Mouse (Mus musculus) lung, adult 18-20 months (tissue): ENCODE results near the gene Nr4a1.
A peak's percentile ranks its signal among the peaks of the same experiment; 100 is the strongest.

ENCODE experiments used
- DNase-seq, 2 experiments: peaks; one replicate each; pipeline ENCODE4 v3.0.0; 2022; ENCODE audit warnings: mixed read lengths in 2 of 2

The Nr4a1 gene

GRCm38 (mm10) chr15:101253886-101254795, at the start of gene Nr4a1:
TSS of gene Nr4a1 (plus strand) at chr15:101254269.
- DNase-seq = peak; percentile 88 to 92

GRCm38 (mm10) chr15:101204781-101205180, 49.3 kb upstream of the Nr4a1 start:
- no peak for DNase-seq

- peak in 1 of 2 experiments; percentile 64 for DNase-seq
Observed at GRCm38 (mm10) chr15:101210228-101210627, 43.8 kb upstream of the Nr4a1 start.

- DNase-seq = no peak
Observed at GRCm38 (mm10) chr15:101210998-101211613, 43.0 kb upstream of the Nr4a1 start.

GRCm38 (mm10) chr15:101212435-101212834, 41.6 kb upstream of the Nr4a1 start:
- DNase-seq = no peak

GRCm38 (mm10) chr15:101215136-101215535, 38.9 kb upstream of the Nr4a1 start:
- no peak for DNase-seq

GRCm38 (mm10) chr15:101216036-101216435, 38.0 kb upstream of the Nr4a1 start:
- no peak for DNase-seq

- DNase-seq = no peak
Observed at GRCm38 (mm10) chr15:101220905-101221297, 33.2 kb upstream of the Nr4a1 start.

GRCm38 (mm10) chr15:101221298-101222104, 32.6 kb upstream of the Nr4a1 start:
- peak; percentile 89 to 93 for DNase-seq

- DNase-seq = no peak
Observed at GRCm38 (mm10) chr15:101222897-101223482, 31.1 kb upstream of the Nr4a1 start.

- no peak for DNase-seq
Observed at GRCm38 (mm10) chr15:101223596-101223995, 30.5 kb upstream of the Nr4a1 start.

GRCm38 (mm10) chr15:101224006-101224906, 29.8 kb upstream of the Nr4a1 start, which contains the start of gene Grasp:
TSS of gene Grasp (plus strand) at chr15:101224188.
- DNase-seq = peak; percentile 92 to 95

- peak; percentile 55 to 61 for DNase-seq
Observed at GRCm38 (mm10) chr15:101224977-101225376, 29.1 kb upstream of the Nr4a1 start.

- peak; percentile 74 to 85 for DNase-seq
Observed at GRCm38 (mm10) chr15:101227971-101228370, 26.1 kb upstream of the Nr4a1 start.

GRCm38 (mm10) chr15:101228866-101229590, 25.0 kb upstream of the Nr4a1 start:
- DNase-seq = peak; percentile 38 to 55

- no peak for DNase-seq
Observed at GRCm38 (mm10) chr15:101230503-101230902, 23.6 kb upstream of the Nr4a1 start.

GRCm38 (mm10) chr15:101230995-101231647, 22.9 kb upstream of the Nr4a1 start:
- peak; percentile 46 to 62 for DNase-seq

GRCm38 (mm10) chr15:101231648-101232180, 22.4 kb upstream of the Nr4a1 start:
- no peak for DNase-seq

- DNase-seq = no peak
Observed at GRCm38 (mm10) chr15:101232607-101233006, 21.5 kb upstream of the Nr4a1 start.

GRCm38 (mm10) chr15:101233183-101233582, 20.9 kb upstream of the Nr4a1 start:
- peak; percentile 68 to 83 for DNase-seq
